Mouse (Mus musculus): Measurements from ENCODE around the gene Lhx4.

The Lhx4 gene

DNA sequence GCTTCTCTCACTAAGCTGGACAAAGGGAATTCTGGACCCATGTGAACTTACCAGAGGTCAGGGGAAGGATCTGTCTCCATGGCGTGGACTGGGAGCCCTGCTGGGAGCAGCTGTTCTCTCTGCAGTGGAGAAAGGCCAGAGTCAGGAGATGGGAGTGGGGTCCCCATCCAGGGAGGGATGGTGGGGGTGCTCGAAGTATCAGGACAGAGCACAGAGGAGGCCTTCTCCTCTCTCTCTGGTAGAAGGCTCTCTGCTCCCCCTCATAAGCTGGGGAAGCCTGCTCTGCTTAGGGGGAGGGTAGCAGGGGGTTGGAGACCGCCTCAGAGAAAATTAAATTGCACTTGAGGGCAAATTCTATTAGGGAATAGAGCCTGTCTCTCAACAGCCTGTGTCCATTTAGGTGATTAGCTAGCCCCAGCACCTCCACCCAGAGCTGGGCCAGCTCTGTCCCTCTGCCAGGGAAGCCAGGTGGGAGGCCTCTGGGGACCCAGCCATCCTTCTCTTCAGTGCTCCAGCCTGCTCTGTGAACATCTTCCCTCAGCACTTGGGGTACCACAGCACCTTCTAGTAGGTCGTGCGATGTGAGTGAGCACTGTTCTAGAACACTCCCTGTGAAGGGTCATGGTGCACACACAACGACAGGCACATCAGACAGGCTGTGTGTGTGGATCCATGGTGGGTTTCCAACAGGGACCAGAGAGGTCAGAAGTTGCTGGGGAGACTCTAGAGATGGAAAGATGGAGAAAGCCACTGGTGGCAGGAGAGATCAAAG lies at the start of gene Lhx4:
Lhx4 (minus strand) TSS at position 201 of the 772 bp plus-strand sequence.
- no peak for DNase-seq (ENCODE audit: extremely low read depth, low read depth, low spot score)

DNA sequence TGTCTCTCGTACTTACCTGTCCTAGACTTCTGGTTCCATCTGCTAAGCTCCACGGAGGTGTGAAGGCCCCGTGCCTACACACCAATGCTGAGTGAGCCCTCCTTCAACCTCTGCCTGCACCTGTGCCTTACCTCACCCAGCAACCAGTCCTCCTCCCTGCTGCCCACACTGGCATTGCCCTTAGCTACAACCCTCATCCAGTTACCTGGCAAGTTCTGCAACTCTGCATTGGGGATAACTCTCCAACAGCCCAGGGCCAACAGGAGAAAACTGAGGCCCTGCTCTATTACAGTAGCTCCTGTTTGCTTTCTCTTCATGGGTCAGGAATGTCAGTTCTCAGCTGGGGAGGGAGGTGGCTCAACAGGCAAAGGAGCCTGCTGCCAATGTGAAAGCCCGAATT lies 46.5 kb upstream of the Lhx4 start:
- DNase-seq (ENCODE audit: extremely low read depth, low read depth, low spot score), result peak; percentile 91

DNA sequence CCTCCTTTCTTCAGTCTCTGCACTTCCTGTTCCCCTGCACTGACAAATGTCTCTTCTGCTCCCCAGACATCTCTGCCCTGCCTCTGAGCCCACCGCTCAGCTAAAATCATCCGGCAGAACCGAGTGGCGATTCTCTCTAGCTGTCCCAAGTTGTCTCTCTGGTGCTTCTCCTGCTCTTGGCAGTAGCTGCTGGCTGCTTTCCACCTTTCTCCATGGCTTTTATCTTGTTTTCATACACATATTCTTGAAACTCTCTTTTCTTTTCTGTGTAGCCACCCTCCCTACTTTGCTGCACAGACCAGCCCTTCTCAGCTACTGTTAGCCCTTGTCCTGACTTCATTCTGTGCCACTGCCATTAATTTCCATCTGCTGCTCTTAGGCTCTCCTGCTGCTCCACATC lies 45.9 kb upstream of the Lhx4 start:
- DNase-seq (ENCODE audit: extremely low read depth, low read depth, low spot score), result no peak

DNA sequence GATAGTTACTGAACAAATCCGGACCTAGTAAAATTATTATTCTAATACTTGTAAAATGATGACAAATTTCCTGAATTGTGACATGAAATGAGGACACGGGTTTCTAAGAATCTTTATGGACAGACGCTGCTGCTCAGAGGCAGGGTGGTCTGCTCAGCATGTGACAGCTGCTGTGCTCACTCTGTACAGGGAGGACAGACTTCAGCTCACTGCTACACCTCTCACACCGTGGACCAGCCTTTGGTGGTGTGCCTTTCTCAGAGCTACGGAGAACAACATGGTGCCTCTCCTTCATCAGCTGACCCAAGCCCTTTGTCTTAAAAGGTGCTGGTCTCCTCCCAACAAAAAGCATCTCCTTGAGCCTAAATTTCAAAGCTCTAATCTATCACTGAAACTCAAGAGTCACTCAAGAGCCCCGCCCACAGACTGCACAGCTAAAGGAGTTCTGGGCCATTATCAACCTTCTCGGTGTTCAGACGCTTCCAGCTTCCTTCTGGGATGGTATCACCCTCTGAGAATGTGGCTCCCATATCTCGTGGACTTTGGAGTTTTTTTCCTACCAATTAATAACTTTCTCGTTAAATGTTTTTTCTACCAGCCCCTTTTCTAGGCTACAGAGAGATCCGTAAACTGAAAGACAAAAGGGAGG lies 45.4 kb upstream of the Lhx4 start:
- no peak for DNase-seq (ENCODE audit: extremely low read depth, low read depth, low spot score)

DNA sequence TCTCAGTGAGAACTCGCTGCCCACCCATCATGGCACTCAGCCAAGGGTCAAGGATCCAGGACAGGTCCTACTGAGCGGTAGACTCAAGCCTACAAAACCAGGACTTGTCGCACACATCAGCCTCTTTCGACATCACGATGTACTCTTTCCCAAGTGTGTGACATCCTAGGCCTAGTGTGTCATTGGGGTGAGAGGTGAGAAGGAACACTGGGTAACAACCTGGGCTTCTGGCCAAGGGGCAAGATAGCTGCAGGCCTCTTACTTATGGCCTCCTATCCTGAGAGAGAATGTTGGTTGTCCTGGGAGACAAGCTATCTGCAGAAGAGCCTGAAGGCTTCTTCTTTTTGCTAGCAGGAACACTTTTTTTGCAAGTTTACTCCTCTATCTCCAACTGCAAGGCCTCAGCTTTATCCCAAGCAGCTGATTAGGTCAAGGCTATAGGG lies 44.3 kb upstream of the Lhx4 start:
- peak; percentile 80 for DNase-seq (ENCODE audit: extremely low read depth, low read depth, low spot score)

DNA sequence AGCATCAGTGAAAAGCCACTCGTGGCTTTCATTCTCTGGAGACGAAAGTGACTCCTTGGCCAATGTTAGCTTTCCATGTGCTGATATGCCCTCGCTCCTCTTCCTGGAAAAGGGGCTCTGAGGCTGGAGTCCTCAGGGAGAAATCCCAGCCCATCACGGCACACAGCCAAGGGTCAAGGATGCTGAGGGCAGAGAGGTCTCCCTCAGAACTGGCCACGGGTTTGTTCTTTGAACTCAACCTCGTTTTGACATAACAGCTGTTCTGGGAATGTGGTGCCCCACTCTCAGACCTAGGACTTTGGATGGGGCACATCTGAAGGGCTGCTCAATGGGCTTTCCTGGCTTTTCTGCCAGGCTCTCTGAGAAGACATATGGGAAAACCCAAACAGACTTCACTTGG lies 43.4 kb upstream of the Lhx4 start:
- DNase-seq (ENCODE audit: extremely low read depth, low read depth, low spot score), result no peak

DNA sequence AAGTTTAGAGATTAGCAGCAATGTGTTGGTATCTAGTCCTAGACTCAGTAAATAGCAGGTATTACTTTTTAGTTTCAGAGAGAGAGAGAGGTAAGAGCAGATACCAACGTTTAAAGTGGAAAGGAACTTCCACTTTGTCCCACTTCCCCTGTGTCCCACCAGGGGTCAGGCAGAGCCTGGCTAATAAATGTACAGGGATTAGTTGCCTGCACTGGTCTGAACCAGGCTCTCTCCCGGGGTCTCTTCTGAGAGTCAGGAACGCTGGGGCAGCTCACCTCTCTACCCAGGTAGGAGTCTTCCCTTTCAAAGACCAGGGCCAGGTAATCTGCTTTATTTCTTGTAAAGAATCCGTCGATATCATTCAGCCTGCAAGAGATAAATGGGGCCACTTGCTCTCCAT lies 40.4 kb upstream of the Lhx4 start:
- no peak for DNase-seq (ENCODE audit: extremely low read depth, low read depth, low spot score)

DNA sequence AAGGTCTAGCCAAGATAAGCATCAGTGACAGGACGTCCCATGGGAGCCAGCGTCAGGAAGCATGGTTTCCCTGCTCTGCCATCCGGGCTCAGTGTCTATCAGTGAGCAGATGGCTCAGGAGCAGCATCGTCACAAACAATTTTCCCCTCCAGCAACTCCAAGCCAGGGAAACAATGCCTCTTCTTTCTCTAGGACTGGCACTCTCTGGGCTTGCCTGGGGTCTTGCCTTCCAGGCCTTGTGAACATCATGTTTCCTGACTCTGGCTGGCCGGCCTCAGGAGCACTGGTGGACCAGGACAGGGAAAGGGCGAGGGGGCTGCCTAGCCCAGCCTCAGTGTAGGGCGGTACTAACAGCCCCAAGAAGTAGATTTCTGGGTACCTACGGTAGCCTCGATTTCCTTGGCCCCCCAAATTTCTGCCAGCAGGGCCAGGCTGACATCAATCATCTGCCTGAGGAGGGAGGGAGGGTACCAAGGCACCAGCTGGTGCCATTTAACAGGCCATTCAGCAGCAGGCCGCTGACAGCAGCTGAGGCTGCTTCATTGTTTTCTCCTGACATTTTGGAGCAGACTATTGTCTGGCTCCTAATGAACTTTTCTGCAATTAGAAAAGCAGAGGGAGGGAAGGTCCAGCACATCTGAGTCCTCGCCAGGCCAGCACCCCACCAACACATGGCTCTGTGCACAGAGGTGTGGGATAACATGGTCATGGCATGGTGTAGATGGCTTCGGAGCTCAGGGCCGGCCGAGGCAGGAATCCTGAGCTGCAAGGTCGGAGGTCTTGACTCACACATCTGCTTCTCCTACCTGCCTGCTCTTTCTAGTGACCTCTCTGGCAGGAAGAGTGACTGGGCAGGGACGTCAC lies 38.9 kb upstream of the Lhx4 start:
- DNase-seq (ENCODE audit: extremely low read depth, low read depth, low spot score), result no peak

DNA sequence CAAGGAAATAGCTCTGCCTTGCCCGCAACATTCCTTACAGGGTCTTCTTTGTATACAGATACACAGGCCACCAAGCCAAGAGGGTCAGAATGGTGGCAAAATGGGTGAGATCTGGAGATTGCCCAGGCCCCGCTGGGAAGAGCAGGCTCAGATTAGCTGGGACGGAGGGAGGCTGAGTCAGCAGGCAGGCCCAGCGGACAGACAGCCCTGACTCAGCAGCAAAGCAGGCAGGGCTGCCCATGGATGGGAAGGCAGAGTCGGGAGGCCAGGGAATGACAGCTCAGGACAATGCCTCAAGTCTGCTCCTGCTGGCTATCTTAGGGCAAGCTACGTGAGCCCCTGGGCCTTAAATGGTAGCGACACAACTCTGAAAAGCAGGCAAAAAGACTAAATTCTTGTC lies 34.4 kb upstream of the Lhx4 start:
- DNase-seq (ENCODE audit: extremely low read depth, low read depth, low spot score), result no peak

DNA sequence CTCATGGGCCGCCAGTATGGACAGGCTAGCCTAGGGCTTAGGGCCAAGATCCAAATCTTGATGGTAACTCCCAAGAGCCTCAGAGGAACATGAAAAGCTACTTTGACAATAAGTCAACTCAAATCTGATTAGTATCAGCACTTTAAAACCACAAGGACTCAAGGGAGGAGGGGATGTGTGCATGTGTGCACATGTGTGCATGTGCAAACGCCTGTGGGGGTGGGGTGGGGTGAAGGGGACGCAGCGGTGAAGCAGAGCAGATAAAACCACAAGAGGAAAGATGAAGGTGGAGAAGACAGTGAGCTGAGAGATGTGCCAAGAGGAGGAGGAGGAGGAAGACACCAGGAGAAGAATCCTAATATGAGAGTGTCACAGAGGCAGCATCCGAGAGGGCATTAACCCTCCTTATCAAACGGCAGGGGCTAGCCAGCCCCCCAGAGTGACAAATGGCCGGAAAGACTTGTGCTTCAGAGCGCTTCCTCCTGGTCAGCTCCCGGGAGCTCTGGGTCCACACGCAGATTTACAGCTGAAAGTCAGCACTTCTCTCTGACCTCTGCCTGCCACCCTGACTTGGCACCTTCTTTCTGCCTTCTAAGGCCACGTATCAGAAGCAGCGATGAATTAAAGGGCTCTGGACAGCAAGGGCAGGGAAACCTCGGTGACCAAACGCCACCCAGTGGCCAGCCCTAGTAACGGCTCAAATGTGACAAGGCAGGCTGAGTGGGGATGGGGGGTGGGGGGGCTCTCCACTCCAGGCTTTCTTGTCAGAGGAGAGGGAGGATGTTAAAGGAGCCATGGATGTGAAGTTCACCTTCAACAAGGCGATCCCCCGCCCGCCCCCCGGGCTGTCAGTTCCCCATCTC lies 33.1 kb upstream of the Lhx4 start:
- DNase-seq (ENCODE audit: extremely low read depth, low read depth, low spot score), result no peak

DNA sequence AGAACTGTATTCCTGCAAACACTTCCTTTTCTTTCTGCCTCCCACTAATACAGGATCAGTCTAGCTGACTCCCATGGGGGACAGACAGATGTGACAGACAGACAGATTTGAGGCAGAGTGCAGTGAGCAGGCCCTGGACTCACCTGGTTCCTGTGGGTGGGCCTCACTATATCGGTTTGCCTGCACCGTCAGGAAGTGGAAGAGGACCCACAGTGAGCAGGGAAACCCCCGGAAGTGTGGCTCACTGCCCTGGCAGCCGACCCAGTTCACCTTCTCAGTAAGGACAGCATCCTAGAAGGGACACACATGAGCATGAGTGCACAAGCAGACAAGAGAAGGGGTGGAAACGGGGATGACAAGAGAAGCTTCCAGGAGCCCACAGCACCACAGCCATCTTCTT lies 30.9 kb upstream of the Lhx4 start:
- DNase-seq (ENCODE audit: extremely low read depth, low read depth, low spot score), result no peak

DNA sequence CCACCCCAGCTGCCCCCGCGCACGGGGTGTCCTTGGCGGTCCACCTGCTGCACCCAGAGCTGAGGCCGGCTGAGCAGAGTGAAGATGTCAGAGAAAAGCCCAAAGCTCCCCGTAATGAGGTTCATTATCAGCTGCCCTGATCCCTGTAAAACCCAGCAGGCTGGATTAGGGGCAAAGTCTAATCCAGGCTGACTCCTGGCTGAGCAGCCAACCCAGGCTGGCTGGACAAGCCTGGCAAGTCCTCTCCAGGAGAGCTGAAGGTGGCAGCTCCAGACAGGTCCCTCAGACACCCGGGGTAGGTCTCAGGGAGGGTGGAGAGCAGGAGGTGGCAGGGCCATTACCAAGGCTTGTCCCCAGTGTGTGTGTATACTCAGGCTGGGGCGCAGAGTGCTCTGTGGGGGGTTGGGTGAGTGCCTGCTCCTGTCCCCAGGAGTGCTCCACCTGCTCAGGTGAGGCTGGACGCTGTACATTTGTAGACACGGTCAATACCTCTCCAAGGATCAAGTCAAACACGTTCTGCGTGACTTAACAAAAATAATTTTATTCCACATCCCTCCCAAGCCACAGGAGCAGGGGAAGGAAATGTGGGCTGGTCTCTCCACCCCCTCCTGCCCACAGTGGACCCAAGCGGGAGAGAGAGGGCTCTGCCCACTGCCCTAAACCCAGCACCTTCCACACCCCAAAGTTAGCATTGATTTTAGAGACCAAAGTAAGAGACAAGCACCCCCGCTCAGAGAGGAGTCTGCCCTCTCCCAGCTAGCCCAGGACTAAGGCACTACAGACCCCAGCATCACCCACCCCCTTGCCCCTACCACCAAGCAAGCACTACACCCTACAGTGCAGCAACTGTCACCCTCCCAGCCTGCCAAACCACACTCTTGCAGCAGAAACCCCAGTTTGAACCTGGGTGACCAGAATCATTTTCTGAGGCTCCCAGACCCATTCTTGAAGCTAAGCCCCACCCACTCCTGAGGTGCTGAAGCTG lies 26.4 kb upstream of the Lhx4 start:
- DNase-seq (ENCODE audit: extremely low read depth, low read depth, low spot score), result no peak

DNA sequence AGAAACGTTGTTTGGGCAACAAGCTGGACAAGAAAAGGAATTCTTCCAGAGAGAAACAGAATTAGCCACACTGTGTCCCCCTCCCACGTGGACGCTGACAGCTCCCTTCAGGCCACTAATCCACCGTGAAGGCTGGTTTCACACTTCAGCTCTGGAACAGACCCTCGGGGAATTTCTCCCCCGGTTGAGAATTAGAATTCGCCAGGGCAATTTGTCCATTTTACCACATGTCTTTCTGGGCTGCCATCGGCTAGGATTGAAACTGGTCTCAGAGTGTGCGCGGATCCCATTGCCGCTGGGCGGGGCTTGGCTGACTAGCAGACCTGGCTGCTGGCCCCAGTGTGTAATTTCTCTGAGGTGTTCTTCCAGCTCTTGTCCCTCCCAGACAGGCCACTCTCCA lies 7.7 kb upstream of the Lhx4 start:
- DNase-seq (ENCODE audit: extremely low read depth, low read depth, low spot score), result no peak

DNA sequence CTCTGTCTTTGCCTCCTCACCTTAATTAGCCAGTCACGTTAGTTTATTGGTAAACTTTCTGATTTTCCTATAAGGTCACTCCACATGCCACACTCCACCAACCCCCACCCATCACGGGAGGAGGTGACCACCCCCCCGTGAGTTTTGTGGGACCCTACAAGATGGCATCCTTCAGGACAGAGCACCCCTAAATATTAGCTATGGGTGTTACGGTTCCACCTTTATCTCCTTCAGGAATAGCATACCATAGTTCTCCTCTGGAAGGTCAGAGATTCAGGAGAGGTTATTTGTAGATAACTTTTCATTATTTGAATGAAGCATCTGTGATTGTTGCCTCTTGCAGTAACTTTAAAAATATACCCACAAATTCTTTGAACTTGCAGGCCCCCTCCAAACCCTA lies 7.2 kb upstream of the Lhx4 start:
- no peak for DNase-seq (ENCODE audit: extremely low read depth, low read depth, low spot score)

DNA sequence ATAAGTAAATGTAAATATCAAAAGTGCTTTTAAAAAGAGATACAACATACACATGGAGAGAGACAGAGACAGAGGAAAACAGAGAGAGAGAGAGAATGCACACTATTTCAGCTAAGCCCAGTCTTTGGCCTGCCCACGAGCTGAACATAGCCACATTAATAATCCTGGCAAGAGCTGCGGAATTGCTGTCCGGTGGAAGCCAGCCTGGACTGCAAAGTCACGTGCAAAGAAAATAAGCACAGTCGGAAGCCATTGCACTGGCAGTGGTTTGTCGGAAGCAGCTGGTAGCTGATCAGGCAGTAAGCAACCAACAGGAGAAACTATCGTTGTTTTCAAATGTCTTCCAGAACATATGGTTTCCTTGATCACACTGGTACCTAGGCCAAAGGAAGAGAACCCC lies 6.1 kb upstream of the Lhx4 start:
- no peak for DNase-seq (ENCODE audit: extremely low read depth, low read depth, low spot score)

DNA sequence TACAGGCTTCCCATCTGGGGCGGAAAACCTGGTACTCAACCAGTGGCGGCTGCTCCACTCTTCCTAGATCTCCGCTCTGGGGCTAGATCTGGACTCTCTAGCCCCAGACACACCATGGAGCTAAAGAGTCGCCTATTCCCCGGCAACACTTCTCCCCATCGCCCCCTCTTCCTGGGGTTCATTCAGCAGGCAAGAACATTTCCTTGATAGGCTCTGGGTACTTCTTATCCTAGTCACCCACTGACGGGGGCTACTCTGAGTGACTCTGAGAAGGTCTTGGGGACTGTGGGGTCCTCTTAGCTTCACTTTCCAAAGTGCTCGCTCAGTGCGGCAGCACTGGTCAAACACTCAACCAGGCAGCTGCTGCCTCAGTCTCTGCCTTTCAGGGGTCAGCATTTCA lies 1.9 kb upstream of the Lhx4 start:
- DNase-seq (ENCODE audit: extremely low read depth, low read depth, low spot score), result no peak

DNA sequence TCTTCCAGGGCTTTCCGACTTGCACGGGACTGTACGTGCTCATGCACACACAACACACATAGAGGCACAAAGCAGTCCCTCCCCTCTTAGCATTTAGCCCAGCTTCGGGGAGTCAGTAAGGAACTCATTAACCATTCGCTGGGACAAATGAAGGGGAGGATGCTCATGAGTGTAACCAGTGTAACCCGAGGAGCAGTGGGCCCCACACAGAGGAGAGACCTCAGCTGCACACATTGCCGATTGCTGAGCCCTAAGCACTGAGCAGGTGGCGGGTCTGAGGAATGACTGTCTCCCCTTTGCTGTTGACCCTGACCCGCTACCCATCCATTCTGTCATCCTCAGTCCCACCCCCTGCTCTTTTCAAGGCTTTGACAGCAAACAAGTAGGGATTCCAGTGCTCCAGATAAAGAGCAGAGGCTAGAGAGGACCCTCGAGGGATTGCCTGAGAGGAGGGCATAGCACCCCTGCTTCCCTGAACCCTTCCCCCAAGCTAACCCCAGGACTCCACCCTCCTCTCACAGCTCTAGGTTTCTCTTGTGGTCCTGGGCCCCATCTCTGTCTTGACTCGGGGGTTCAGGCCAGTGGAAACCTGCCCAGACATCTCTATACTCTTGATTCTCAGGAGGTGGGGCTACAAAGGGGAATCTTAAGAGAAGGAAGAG lies 836 bp downstream of the Lhx4 start:
- DNase-seq (ENCODE audit: extremely low read depth, low read depth, low spot score), result no peak

DNA sequence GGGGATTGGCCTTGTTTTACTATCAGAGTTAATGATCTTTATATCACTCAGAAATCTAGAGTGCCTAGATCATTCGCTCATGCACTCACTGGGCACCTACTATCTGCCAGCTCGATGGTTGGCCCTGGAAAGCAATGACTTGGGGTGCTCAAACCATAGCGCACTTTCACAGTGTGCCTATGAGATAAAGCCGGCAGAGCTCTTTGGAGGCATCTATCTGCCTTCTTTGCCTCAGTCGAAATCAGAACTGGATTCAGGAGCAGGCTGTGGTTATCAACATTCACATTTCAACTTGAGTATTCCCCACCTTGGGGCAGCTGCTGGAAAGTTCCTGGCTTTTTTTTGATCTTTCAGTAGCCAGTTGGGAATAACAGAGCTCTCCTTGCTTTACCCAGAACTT lies 3.6 kb downstream of the Lhx4 start:
- no peak for DNase-seq (ENCODE audit: extremely low read depth, low read depth, low spot score)

DNA sequence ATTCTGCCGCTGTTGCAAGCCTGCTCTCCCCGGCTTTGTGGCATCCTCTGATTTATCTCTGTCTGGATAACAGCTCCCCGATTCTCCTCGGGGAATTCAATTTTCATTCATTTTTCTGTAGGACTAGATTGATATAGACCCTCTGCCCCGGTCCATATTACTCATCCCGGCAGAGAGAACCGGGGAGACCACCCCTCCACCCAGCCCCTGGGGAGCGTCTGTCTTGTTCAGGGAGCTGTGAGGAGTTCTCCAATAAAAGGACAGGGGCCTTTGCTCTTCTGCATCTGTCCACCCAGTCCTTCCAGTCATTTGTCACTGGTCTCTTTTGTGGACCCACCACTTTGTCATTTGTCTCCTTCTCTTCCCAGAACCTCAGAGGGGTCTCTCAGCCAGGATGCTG lies 4.5 kb downstream of the Lhx4 start:
- no peak for DNase-seq (ENCODE audit: extremely low read depth, low read depth, low spot score)

Measured in fat pad, adult 2 months (tissue).